Mouse (Mus musculus) liver, postnatal 0 days (tissue): ENCODE results near the gene Smyd3.
A peak's percentile ranks its signal among the peaks of the same experiment; 100 is the strongest.

ENCODE experiments used
- CTCF ChIP-seq: sonication (generic); IDR thresholded peaks from 2 replicates; pipeline ENCODE4 v1.5.1; 2016; ENCODE audit warnings: antibody characterized with exemption, low read depth
- EP300 ChIP-seq: IDR thresholded peaks from 2 replicates; pipeline ENCODE4 v1.6.1; 2016; ENCODE audit warnings: antibody characterized with exemption, low read depth, mild to moderate bottlenecking

DNA sequence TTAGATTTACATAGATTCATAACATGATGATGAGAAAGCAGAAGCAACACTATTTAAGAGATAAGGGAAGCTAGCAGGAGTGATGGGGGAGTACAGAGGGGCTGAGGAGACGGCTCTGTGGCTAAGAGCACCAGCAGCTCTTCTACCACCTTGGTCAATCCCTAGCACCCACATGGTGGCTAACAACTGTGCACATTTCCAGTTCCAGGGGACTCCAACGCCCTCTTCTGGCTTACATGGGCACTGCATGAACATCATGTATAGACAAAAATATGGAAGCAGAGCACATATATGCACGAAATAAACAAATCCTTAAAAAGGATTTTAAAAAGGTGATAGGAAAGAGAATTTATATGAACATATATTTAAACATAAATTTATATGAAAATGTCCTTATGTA lies 23.7 kb upstream of the Smyd3 start:
- TF ChIP-seq CTCF (peak; percentile 61), EP300 (no peak)
